In the genomic region with DNA sequence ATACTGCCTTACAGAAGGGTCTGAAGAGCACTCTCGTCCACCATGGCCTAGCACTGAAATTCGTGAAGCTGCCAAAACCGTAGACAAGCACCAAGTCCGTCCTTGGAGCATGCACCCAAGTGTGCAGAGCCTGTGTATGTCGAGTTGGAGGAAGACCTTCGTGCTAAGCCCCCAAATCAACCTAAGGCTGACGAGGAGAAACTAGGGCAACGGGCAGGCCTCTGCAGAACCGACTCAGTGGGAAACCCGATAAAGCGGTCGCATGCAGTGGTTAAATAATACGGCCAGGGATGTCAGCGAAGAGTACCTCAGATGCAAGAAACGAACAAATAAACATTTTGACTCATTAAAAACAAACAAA, we compare ENCODE assay signal across 8 mouse cellular contexts. TPM values are rescaled to one million over a fixed set of nuclear protein-coding genes. Genes with fewer than 3 reads are reported as not detected.
DNase-seq lines count a peak whose midpoint lies in the region; ATAC-seq and TF ChIP-seq lines count a peak whose summit lies in the region.

No protein-coding gene starts in this region.

- DNase-seq in kidney, postnatal 0 days (ENCODE audit: low spot score): no peak
- no peak for DNase-seq in kidney, postnatal 4 days
- DNase-seq in embryonic facial prominence, embryonic 10.5 days (ENCODE audit: low spot score): peak; percentile 70
- DNase-seq in embryo, embryonic 10.5 days (ENCODE audit: low spot score): no peak
- DNase-seq in layer of hippocampus, adult 11-12 months (ENCODE audit: low spot score): no peak

- H3K4me2 ChIP-seq in kidney, postnatal 0 days (ENCODE audit: low read length): peak overlapping the region; percentile 70
- H3K4me2 ChIP-seq in hindbrain, embryonic 13.5 days: peak overlapping the region; percentile 76
- peak overlapping the region; percentile 63 for H3K4me2 ChIP-seq in midbrain, embryonic 16.5 days (ENCODE audit: low read length)

- H3K4me3 ChIP-seq in kidney, postnatal 0 days (replicated peaks; ENCODE audit: low read depth, low read length): peak overlapping the region; percentile 45
- peak overlapping the region; percentile 67 for H3K4me3 ChIP-seq in embryonic facial prominence, embryonic 10.5 days
- peak overlapping the region; percentile 51 for H3K4me3 ChIP-seq in hindbrain, embryonic 13.5 days
- H3K4me3 ChIP-seq in midbrain, embryonic 16.5 days (ENCODE audit: low read depth, low read length): peak overlapping the region; percentile 52

- no peaks in the 10 kb centered on the region for H3K9me3 ChIP-seq in kidney, postnatal 0 days (replicated peaks; ENCODE audit: low read length)
- H3K9me3 ChIP-seq in embryonic facial prominence, embryonic 10.5 days: no peaks in the 10 kb centered on the region
- no peaks in the 10 kb centered on the region for H3K9me3 ChIP-seq in hindbrain, embryonic 13.5 days
- no peaks in the 10 kb centered on the region for H3K9me3 ChIP-seq in midbrain, embryonic 16.5 days (replicated peaks; ENCODE audit: control insufficient read depth, low read length, poor library complexity, severe bottlenecking)

- H3K27ac ChIP-seq in kidney, postnatal 0 days: peak overlapping the region; percentile 50; the same call in 1 of the 2 replicates
- H3K27ac ChIP-seq in embryonic facial prominence, embryonic 10.5 days (replicated peaks): peak overlapping the region; percentile 86
- peak overlapping the region; percentile 83 for H3K27ac ChIP-seq in hindbrain, embryonic 13.5 days
- peak overlapping the region; percentile 87 for H3K27ac ChIP-seq in midbrain, embryonic 16.5 days (ENCODE audit: low read length)

- peaks cover 6% of the 10 kb centered on the region; the same call in 1 of the 2 replicates for H3K4me1 ChIP-seq in kidney, postnatal 0 days (replicated peaks; ENCODE audit: insufficient read depth, low read length)
- peaks cover 20% of the 10 kb centered on the region for H3K4me1 ChIP-seq in embryonic facial prominence, embryonic 10.5 days
- H3K4me1 ChIP-seq in hindbrain, embryonic 13.5 days (replicated peaks): peaks cover 29% of the 10 kb centered on the region
- peaks cover 12% of the 10 kb centered on the region; the same call in 1 of the 2 replicates for H3K4me1 ChIP-seq in midbrain, embryonic 16.5 days (ENCODE audit: control insufficient read depth, insufficient read depth, low read length)

- H3K27me3 ChIP-seq in kidney, postnatal 0 days (ENCODE audit: insufficient read depth, low read length): no peaks in the 10 kb centered on the region
- no peaks in the 10 kb centered on the region for H3K27me3 ChIP-seq in embryonic facial prominence, embryonic 10.5 days (replicated peaks; ENCODE audit: low read depth, poor library complexity, severe bottlenecking)
- H3K27me3 ChIP-seq in hindbrain, embryonic 13.5 days: no peaks in the 10 kb centered on the region
- no peaks in the 10 kb centered on the region for H3K27me3 ChIP-seq in midbrain, embryonic 16.5 days (ENCODE audit: control insufficient read depth, insufficient read depth, low read depth, low read length)

- H3K9ac ChIP-seq in kidney, postnatal 0 days (ENCODE audit: low read depth, low read length): peak overlapping the region; percentile 55; the same call in 1 of the 2 replicates
- peak overlapping the region; percentile 68 for H3K9ac ChIP-seq in hindbrain, embryonic 13.5 days
- H3K9ac ChIP-seq in midbrain, embryonic 16.5 days (ENCODE audit: low read depth, low read length): peak overlapping the region; percentile 63

- 14% methylated on average over 15 of the region's 15 CpGs for WGBS in kidney, postnatal 0 days
- WGBS in embryonic facial prominence, embryonic 10.5 days: 10% methylated on average over 15 of the region's 15 CpGs
- 11% methylated on average over 15 of the region's 15 CpGs for WGBS in hindbrain, embryonic 13.5 days
- WGBS in midbrain, embryonic 16.5 days: 6% methylated on average over 15 of the region's 15 CpGs

- no peak for ATAC-seq in kidney, postnatal 0 days (replicated peaks; ENCODE audit: low FRiP score, low read depth)
- ATAC-seq in hindbrain, embryonic 13.5 days (ENCODE audit: low FRiP score): peak; percentile 52
- peak; percentile 61 for ATAC-seq in midbrain, embryonic 16.5 days
- no peak for ATAC-seq in erythroid progenitor cell, adult 5-6 weeks (replicated peaks; ENCODE audit: low FRiP score, poor library complexity, severe bottlenecking)

- H3K36me3 ChIP-seq in kidney, postnatal 0 days (ENCODE audit: insufficient read depth, low read length): no peaks in the 10 kb centered on the region
- H3K36me3 ChIP-seq in embryonic facial prominence, embryonic 10.5 days (replicated peaks): no peaks in the 10 kb centered on the region
- no peaks in the 10 kb centered on the region for H3K36me3 ChIP-seq in hindbrain, embryonic 13.5 days
- no peaks in the 10 kb centered on the region for H3K36me3 ChIP-seq in midbrain, embryonic 16.5 days (ENCODE audit: control insufficient read depth, insufficient read depth, low read length)

- no peak for TF ChIP-seq CTCF in kidney, postnatal 0 days (IDR thresholded peaks at IDR 0.05; ENCODE audit: low read depth)

RNA-seq across cellular contexts. Expression of gene Cfap126, which starts 3.1 kb away (rescaled TPM):
- 4.6 TPM in 2 replicates for polyA plus RNA-seq in kidney, postnatal 0 days (2015; fragmentation: Nextera tagmentation; extraction: Ambion mirVana)
- 1.1 and 2.0 TPM in 2 replicates for polyA plus RNA-seq in embryonic facial prominence, embryonic 10.5 days (2016; fragmentation: Nextera tagmentation; extraction: Ambion mirVana)
- 9.4 and 18.4 TPM in 2 replicates for polyA plus RNA-seq in hindbrain, embryonic 13.5 days (2015; fragmentation: Nextera tagmentation; extraction: Ambion mirVana)
- 7.8 and 9.2 TPM in 2 replicates for polyA plus RNA-seq in midbrain, embryonic 16.5 days (2015; fragmentation: Nextera tagmentation; extraction: Ambion mirVana)
- 19.8 TPM in 1 of 2 replicates, not detected in the other for total RNA-seq in erythroid progenitor cell, adult 5-6 weeks (2015; ENCODE audit: low replicate concordance)
- total RNA-seq in erythroid progenitor cell, adult 5-6 weeks (2017; ENCODE audit: low replicate concordance): not detected in 2 replicates

RNA-seq across cellular contexts. Expression of gene Sdhc, which starts 39.8 kb away (rescaled TPM):
- 381 and 403 TPM in 2 replicates for polyA plus RNA-seq in kidney, postnatal 0 days (2015; fragmentation: Nextera tagmentation; extraction: Ambion mirVana)
- 260 and 264 TPM in 2 replicates for polyA plus RNA-seq in embryonic facial prominence, embryonic 10.5 days (2016; fragmentation: Nextera tagmentation; extraction: Ambion mirVana)
- polyA plus RNA-seq in hindbrain, embryonic 13.5 days (2015; fragmentation: Nextera tagmentation; extraction: Ambion mirVana): 256 and 259 TPM in 2 replicates
- polyA plus RNA-seq in midbrain, embryonic 16.5 days (2015; fragmentation: Nextera tagmentation; extraction: Ambion mirVana): 284 and 311 TPM in 2 replicates
- 50.8 and 70.4 TPM in 2 replicates for total RNA-seq in erythroid progenitor cell, adult 5-6 weeks (2015; ENCODE audit: low replicate concordance)
- total RNA-seq in erythroid progenitor cell, adult 5-6 weeks (2017; ENCODE audit: low replicate concordance): 4.7 and 14.6 TPM in 2 replicates

RNA-seq across cellular contexts. Expression of gene Mpz, which starts 39.9 kb away (rescaled TPM):
- 0.77 and 1.2 TPM in 2 replicates for polyA plus RNA-seq in kidney, postnatal 0 days (2015; fragmentation: Nextera tagmentation; extraction: Ambion mirVana)
- polyA plus RNA-seq in embryonic facial prominence, embryonic 10.5 days (2016; fragmentation: Nextera tagmentation; extraction: Ambion mirVana): 0.48 and 0.91 TPM in 2 replicates
- 4.9 and 7.9 TPM in 2 replicates for polyA plus RNA-seq in hindbrain, embryonic 13.5 days (2015; fragmentation: Nextera tagmentation; extraction: Ambion mirVana)
- 0.20 and 0.63 TPM in 2 replicates for polyA plus RNA-seq in midbrain, embryonic 16.5 days (2015; fragmentation: Nextera tagmentation; extraction: Ambion mirVana)
- not detected in 2 replicates for total RNA-seq in erythroid progenitor cell, adult 5-6 weeks (2015; ENCODE audit: low replicate concordance)
- total RNA-seq in erythroid progenitor cell, adult 5-6 weeks (2017; ENCODE audit: low replicate concordance): not detected in 2 replicates

RNA-seq across cellular contexts. Expression of gene Fcgr3, which starts 45.9 kb away (rescaled TPM):
- polyA plus RNA-seq in kidney, postnatal 0 days (2015; fragmentation: Nextera tagmentation; extraction: Ambion mirVana): 12.1 and 13.2 TPM in 2 replicates
- 3.8 and 5.5 TPM in 2 replicates for polyA plus RNA-seq in embryonic facial prominence, embryonic 10.5 days (2016; fragmentation: Nextera tagmentation; extraction: Ambion mirVana)
- 8.1 and 10.0 TPM in 2 replicates for polyA plus RNA-seq in hindbrain, embryonic 13.5 days (2015; fragmentation: Nextera tagmentation; extraction: Ambion mirVana)
- polyA plus RNA-seq in midbrain, embryonic 16.5 days (2015; fragmentation: Nextera tagmentation; extraction: Ambion mirVana): 6.8 and 9.0 TPM in 2 replicates
- 78.6 and 80.1 TPM in 2 replicates for total RNA-seq in erythroid progenitor cell, adult 5-6 weeks (2015; ENCODE audit: low replicate concordance)
- total RNA-seq in erythroid progenitor cell, adult 5-6 weeks (2017; ENCODE audit: low replicate concordance): 29.8 and 53.5 TPM in 2 replicates

Comparison
In these comparisons a context has a peak if more than half of its experiments do, and no peak if none do; other contexts are left out.
1. ATAC-seq: peak in hindbrain, embryonic 13.5 days (single experiment) and midbrain, embryonic 16.5 days (single experiment); none in kidney, postnatal 0 days (single experiment) and erythroid progenitor cell, adult 5-6 weeks (single experiment).
2. Peak in every context shown above with its lines, with median percentiles within 50 percentile points of each other: H3K27ac ChIP-seq, H3K4me2 ChIP-seq, H3K4me3 ChIP-seq and H3K9ac ChIP-seq.